Mouse (Mus musculus) kidney, postnatal 25 days (tissue): ENCODE measurements around the gene Trpv2.
A peak's percentile ranks its signal among the peaks of the same experiment; 100 is the strongest.

Source experiments
- DNase-seq, 2 experiments: peaks; one replicate each; pipeline ENCODE4 v3.0.0; 2021; ENCODE audit warnings: mixed read lengths in 2 of 2

Gene Trpv2

GRCm38 (mm10) chr11:62573959-62574702 is at the start of gene Trpv2:
Gene Trpv2, plus strand, starts transcription at chr11:62574486.
- no peak for DNase-seq

GRCm38 (mm10) chr11:62537089-62537488 is 37.2 kb upstream of the Trpv2 start:
- DNase-seq = no peak

GRCm38 (mm10) chr11:62537590-62537989 is 36.7 kb upstream of the Trpv2 start:
- DNase-seq = no peak

- peak; percentile 59 to 80 for DNase-seq
These were observed 35.8 kb upstream of the Trpv2 start for GRCm38 (mm10) chr11:62538321-62539088.

- peak; percentile 78 to 86 for DNase-seq
These were observed 35.0 kb upstream of the Trpv2 start, which contains the start of gene Cenpv for GRCm38 (mm10) chr11:62539089-62539890. Gene Cenpv, minus strand, starts transcription at chr11:62539261.

- DNase-seq = no peak
These were observed 34.1 kb upstream of the Trpv2 start for GRCm38 (mm10) chr11:62540167-62540566.

- DNase-seq = no peak
These were observed 33.3 kb upstream of the Trpv2 start for GRCm38 (mm10) chr11:62540969-62541368.

GRCm38 (mm10) chr11:62541581-62541980 is 32.7 kb upstream of the Trpv2 start:
- no peak for DNase-seq

GRCm38 (mm10) chr11:62543991-62544390 is 30.3 kb upstream of the Trpv2 start:
- no peak for DNase-seq

GRCm38 (mm10) chr11:62549782-62550181 is 24.5 kb upstream of the Trpv2 start:
- DNase-seq = peak; percentile 83 to 89

- peak; percentile 65 to 78 for DNase-seq
These were observed 24.0 kb upstream of the Trpv2 start for GRCm38 (mm10) chr11:62550227-62550685.

GRCm38 (mm10) chr11:62550727-62551225 is 23.5 kb upstream of the Trpv2 start, which contains the start of gene Ubb:
Gene Ubb, plus strand, starts transcription at chr11:62551171.
- DNase-seq = peak; percentile 100

- peak; percentile 95 to 96 for DNase-seq
These were observed 22.8 kb upstream of the Trpv2 start for GRCm38 (mm10) chr11:62551226-62552119.

- no peak for DNase-seq
These were observed 21.1 kb upstream of the Trpv2 start for GRCm38 (mm10) chr11:62553186-62553585.

- no peak for DNase-seq
These were observed 20.7 kb upstream of the Trpv2 start for GRCm38 (mm10) chr11:62553633-62554032.

- DNase-seq = no peak
These were observed 20.0 kb upstream of the Trpv2 start for GRCm38 (mm10) chr11:62554163-62554855.

- DNase-seq = no peak
These were observed 19.3 kb upstream of the Trpv2 start for GRCm38 (mm10) chr11:62554934-62555517.

- DNase-seq = no peak
These were observed 18.3 kb upstream of the Trpv2 start for GRCm38 (mm10) chr11:62555896-62556412.

- DNase-seq = peak; percentile 42 to 76
These were observed 17.1 kb upstream of the Trpv2 start for GRCm38 (mm10) chr11:62557205-62557604.

GRCm38 (mm10) chr11:62558152-62558551 is 16.1 kb upstream of the Trpv2 start:
- DNase-seq = no peak
